Mouse (Mus musculus) B cell, adult 2 months (primary cell): Measurements from ENCODE around the gene Runx3.
A peak's percentile ranks its signal among the peaks of the same experiment; 100 is the strongest.

Experiments used
- DNase-seq, 2 experiments: peaks; one replicate each; pipeline ENCODE4 v3.0.0; 2022

Runx3 gene

DNA sequence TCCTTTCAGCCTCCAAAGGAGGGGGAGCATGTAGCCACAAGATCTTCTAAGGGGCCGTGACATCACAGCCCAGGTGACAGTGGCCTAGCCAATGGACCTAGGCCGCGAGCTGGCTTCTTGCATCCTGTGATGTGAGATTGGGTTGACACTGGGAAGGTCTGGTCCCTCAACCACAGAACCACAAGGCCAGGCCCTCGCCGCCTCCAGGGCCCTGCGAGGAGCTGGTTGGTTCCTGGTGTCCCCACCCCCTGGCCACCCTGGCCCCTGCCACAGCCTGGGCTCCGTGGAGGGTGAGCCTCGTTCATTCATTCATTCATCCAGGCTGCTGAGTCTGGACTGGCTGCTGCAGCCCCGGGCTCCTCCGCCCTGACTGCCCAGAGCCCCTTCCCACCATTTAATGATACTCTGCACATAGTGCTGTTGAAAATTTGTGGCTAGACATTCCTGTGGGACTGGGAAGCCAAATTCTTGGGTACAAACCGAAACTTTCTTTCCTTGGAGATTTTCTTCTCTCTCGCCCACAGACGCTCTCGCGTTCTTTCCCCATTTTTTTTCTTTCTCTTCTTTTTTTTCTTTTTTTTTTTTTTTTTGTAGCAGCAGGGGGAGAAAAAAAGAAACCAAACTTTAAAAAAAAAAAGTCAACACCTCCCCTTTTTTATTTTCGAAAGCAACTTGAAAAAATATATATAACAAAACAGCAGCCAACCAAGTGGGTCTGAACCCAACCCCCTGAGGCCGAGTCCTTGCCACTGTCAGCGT is at the start of gene Runx3:
Gene Runx3 (plus strand): TSS at position 311 of the 759 bp plus-strand sequence.
- peak; percentile 55 to 60 for DNase-seq

DNA sequence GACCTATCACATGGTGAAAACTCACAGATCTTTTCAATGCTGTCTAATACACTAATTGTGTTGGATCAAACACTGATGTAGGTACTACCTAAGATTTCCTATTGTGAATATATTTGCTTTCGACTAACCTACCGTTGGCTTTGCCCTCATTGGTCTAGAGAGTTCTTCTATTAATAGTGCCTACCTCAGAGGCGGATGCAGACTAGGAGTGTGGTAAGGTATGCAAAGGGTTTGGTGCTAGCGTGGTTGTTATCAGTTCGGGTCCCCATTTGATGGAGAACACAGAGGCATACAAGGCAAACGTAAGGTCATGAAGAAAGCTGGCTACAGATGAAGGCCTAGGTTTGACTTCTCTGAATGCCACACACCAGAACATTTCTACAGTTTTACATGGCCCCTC is 47.8 kb upstream of the Runx3 start:
- no peak for DNase-seq

DNA sequence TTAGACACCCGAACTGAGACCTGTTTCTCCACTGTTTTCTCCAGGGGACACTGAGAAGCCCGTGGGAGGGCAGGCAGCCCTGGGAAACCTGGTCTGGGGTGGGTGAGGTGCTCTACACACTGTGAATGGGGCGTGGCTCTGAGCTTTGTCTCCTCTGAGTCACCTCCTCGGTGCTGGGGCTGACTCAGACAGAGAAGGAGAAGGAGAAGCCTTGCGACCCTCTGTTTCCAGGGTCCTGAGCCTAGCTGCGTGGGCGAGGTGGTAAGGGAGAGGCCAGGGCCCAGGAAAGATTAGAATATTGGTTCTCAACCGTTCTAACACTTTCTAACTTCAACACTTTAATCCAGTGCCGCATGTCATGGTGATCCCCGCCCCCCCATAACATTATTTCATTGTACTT is 46.9 kb upstream of the Runx3 start:
- no peak for DNase-seq

DNA sequence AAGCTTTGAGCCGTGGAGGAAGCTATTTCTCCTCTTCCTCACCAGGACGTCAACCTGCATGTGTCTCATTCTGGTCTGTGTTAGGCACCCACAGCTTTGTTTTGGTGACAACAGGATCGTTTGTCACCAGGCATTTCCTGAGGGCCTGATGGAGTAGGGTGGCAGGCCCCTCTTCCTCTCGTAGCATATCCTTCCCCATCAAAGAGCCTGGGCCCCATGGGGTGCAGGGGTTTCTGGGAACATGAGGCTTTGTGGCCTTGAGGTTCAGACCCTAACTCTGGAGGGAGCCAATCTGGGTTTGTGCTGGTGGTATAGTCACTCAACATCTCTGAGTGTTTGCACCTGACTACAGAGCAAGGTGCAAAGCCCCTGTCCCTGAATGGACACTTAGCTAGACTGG is 45.8 kb upstream of the Runx3 start:
- DNase-seq: no peak

DNA sequence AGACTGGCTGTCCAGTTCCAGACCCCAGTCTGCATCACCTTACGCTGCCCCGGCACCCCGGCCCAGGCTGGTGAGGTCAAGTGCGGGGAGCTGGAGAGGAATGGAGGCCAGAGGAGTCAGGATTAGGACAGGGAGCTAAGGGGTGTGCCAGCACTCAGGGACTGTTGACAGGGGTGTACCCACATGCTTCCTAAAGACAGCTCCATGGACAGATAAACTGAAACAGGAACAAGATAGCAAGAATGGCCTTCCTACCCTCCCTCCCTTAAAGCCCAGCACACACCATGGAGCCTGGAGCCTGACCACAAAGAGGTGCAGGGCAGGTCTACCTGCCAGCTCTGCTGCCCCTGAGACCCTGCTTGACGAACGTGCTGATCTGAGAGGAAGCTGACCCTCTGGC is 45.1 kb upstream of the Runx3 start:
- DNase-seq: no peak

DNA sequence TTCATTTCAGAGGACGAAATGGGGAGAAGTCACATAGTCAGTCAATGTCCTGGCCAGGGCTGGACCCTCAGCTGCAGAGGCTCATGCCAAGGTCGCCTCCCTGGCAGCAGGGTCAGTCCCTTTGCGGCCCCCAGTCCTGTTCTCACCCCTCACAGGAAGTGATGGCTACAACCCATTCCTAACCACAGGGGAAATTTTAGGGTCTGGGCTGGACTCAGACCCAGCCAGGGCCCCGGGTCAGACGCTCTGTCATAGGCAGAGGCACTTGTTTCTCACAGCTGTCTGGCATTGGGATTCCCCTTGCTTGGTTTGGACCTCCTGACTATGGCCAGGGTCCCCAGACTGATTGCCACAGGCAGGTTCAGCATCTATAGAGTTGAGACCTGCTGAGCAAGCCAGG is 43.8 kb upstream of the Runx3 start:
- DNase-seq: no peak

DNA sequence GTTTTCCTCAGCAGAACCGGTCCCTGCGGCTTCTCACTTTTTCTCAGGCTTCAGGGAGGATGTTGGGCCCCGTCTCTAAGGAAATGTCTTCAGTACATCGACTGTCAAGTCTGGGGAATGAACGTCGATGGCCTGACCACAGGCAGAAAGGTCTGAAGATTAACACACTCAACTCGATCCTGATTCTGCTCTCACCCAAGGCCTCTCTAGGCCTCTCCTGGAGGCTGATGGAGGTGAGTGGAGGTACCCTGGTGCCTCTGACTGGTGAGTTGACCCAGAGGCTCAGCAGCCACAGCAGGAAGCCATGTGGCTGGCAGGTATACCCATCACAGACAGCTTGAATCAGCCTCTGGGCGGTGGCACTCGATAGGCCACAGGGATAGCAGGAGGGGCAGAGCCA is 43.3 kb upstream of the Runx3 start:
- DNase-seq: no peak

DNA sequence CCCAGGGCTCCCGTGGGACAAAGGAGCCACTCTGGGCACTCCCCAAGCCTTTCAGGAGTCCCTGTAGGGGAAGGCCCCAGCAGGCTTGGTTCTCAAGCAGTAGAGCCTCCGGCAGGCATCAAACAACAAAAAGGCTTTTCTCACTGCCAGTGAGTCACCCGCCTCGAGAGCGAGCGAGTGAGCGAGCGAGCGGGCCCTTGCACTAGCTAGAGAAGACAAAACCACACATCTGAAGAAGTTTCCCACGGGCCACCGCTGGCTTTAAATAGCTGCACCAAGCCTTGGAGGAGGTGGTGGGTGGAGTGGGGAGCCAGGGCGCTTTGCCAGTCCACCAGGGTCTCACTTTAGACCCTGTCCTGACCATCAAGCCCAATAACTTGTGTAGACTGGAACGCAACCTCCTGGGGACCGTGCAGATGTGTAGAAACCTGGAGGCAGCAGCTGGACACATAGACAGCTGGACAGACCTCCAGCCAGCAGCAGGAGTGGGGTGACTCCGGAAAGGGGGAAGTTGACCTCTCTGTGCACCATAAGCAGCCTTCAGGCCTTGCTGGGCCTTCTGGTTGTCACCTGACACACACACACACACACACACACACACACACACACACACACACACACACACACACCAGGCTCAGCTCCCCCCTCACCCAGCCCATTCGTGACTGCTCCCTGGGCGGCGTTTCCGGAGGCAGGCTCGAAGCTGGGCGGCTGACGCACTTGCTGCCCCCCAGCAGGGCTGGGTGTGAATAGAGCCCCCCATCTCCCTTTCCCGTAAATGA is 40.4 kb upstream of the Runx3 start:
- peak; percentile 39 to 44 for DNase-seq

DNA sequence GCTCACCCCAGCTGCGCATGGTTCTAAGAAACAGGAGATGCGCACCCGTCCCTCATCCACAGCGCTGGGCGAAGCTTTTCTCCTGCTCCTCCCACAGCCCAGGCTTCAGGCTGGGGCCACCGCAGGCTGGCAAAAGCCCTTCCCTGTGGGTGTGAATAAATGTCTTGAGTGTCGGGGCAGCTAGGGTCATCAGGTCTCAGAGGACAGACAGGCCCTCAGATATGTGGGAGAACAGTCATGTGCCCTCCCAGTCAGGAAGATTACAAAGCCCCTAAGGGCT is 39.9 kb upstream of the Runx3 start:
- DNase-seq: no peak

DNA sequence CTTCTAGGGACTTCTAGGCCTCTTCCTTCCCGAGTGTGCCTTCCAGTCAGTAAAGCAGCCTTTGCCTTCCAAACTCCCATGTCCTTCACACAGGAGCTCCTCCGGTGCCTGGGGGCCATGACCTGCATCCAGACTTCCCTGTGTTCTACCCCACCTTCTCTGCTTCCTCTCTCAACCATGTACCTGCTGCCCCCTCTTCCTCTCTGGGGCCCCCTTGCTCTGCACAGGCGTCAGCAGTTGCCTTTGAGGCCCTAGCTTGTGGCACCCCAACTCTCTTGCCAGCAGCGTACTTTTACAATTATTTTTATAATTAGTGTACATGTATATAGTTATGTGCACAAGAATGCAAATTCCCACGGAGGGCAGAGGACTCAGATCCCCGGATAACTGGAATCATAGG is 37.4 kb upstream of the Runx3 start:
- no peak for DNase-seq

DNA sequence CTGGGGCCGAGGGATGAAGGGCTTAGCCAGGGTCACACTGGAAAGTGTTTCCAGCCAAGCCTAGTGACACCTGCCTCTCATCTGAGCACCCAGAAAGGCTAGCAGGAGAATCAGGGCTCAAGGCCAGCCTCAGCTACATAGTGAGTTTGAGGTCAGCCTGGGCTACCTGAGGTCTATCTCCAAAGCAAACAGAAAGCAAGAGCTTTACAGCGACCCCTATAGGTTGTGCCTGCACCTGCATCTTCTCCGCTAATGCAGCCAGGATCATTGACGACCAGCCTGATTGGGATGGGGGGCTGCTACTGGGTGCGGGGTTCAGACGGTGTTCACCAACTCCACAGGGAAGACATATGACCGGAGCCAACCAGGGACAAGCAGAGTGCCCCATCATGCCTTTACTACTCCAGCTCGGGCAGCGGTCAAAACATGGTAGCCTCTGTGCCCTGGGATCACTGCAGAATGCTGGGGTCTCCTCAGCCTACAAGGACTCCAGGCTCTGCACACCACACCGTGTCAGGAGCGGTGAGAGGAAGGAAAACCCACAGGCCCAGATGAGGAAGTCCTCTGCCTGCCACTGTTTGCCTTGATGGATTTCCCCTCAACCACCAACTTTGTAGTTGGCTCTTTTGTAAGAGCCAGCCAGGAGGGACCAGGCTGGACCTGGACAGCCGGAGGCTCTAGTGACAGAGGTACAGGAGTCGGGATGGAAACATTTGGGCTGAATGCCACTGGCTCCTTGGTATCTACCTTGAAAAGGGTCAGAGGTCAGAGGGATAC is 35.2 kb upstream of the Runx3 start:
- peak; percentile 42 to 46 for DNase-seq

DNA sequence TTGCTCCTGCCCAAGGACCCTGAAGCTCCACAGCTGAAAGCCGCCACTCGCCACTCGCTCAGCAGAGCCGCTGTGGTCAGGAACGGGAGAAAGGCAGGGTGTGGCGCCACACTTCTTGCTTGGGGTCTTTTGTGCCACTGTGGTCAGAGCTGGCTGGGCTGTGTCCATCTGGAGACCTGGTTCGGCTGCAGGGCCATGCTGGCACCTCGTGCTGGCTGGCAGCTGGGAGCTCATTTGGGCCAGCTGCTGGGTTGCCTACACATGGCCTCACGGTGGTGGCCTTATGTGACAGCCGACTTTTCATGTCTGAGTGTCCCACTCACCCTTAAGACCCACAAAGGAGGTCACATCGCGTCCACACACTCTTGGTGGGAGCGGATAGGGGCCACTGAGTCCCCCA is 29.8 kb upstream of the Runx3 start:
- no peak for DNase-seq

DNA sequence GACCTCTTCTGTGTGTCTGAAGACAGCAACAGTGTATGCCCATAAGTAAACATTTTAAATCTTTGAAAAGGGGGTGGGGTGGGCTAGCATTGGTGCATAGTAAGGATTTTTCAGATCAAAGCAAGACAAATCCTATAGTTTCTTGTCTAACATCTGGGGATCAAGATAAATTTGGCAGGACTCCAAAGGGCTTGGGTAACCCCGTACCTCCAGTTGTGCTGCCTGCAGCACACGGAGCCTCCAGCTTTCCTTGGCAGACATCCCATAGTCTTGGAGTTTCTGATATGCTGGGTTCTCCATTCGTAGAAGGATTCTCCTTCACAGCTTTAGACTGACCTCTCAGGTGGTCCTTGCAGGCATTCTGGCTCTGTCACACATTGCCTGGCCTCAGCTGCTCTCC is 27.6 kb upstream of the Runx3 start:
- no peak for DNase-seq

DNA sequence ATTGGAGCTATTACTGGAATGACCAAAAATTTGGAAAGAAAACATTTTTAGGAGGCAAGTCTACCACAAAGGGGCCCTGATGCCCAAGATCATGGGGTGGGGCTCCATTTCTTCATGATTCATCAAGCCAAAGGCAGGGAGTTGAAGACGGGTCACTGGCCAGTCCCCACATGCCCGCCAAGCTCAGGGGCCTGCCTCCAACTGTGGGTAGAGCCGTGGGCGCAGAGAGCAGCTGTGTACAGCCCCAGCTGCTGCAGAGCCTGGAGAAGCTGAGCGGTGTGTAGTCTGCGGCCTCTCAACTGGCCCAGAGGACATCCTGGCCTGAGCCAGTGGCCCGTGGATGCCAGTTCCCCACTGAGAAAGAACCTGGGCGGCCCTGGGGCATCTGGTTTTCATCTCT is 24.8 kb upstream of the Runx3 start:
- DNase-seq: no peak

DNA sequence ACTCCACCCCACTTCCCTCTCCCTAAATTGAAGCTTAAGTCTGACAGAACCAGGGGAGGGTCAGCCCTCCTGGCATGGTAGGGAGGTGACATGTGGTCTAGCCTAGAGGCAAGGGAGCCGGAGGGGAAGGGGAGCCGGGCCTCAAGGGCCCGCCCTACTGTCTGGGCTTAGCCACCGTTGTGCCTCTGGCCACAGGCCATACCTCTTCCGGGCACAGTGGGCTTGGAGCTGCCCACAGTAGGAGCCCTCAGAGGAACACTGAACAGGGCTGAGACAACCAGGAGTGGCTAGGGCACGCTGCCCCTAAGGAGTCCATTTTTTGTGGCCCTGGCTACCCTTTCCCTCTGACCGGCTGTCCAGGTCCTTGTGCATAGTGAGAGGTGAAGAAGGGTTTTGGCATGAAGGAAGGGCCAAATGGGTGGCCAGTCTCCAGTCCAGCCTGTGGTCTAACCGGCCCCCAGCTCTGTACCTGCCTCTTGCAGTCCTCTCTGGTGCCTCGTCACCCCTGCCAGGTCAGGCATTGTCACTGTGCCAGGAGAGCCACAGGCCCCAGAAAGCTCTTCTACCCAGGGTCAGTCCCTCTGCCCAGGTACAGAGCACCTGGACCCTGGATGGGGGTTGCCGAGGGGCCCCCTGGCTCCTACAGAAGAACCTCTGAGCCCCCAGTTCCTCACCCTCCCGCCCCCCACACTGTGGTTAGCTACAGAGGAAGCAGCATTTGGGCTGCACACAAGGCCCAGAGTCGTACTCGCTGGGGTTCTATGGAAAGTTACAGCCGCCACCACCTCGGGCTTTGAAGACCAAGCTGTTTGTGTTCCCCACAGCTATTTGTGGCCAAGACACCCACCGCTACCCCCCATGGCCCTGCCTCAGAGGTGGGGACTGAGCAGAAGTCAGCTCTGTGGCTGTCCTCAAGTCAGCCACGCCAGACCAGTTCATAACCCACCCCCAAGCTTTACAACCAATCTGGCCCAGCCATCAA is 22.3 kb upstream of the Runx3 start:
- no peak for DNase-seq

DNA sequence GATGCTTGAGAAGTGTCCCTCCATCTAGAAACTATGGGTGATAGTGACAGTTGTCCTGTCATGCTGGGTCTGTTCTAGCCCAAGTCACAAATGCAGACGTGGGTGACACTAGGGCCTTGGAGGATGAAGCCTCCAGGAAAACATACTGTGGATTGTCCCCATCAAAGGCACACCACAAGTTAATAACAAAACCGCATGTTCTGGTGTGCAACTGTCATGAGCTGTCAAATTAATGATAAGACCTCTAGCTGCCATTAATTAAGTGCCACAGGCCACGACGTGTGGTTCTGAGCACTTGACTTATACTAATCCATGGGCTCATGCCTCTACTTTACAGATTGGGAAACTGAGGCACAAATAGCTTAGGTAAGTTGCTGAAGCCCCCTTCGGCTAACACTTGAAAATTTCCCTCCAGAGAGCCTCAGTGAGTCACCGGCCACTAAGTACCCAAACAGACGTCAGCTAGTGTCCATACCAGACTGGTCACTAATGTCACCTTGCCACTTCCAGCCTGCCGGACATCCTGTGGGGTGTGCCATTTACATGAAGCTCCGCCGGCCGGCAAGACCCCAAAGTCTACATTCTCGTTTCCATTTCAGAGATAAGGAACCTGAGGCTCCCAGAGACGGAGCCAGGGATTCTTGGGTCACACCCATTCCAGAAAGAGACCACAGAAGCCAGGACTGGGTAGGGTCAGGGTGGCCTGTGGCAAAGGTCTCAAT is 18.3 kb upstream of the Runx3 start:
- DNase-seq: no peak

DNA sequence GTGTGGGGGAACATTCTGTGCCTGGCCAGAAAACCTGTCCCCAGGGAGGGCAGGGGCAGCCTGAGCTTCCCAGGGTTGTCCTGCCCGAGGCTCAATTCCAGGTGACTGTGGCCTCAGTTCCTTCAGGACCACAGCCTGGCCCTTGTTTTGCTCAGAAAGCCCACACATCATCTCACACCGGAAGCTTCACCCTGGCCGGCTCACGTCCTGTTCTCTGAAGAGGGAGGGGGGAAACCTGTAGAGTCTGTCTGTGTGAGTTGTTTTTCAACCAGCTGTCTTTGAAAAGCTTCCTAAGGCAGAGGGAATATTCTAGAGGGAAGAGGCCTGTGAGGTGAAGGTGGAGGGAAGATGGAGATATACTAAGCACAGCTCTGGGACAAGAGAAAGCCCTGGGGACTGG is 17.7 kb upstream of the Runx3 start:
- peak; percentile 21 to 28 for DNase-seq

DNA sequence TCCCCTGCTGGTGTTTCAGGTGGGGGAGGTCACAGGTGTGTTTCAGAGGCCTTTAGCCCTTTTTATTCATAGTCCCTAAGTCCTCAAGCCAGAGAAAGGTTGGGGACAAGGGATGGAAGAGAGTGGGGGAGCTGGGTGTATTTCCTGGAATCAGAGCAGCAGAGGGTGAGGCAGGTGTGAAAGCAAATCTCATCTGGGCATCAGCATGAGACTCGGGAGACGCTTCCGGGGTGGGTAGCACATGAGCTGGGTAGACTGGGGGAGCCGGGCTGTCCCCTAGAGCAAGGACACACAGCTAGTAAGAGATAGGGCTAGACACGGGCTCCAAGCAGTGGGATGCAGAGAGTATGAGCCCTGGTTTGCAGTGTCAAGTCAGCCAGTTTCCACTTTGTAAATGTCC is 16.7 kb upstream of the Runx3 start:
- no peak for DNase-seq

DNA sequence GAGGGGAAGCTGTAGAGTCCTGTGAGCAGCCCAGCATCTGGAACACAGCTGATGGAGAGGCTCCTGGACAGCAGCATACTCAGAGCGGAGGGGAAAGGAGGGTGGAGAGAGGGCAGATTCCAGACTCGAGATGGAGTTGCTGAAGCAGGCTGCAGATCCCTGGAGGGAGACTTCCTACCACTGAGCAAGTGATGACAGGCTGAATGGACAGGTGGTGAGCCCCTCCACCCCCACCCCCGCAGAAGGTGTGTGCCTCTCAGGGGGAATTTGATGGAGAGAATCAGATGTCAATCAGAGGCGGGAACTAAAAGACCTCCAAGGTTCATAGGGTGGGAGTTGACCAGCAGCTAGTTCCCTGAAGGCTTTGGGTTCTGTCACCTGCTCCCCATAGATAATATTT is 13.5 kb upstream of the Runx3 start:
- no peak for DNase-seq

DNA sequence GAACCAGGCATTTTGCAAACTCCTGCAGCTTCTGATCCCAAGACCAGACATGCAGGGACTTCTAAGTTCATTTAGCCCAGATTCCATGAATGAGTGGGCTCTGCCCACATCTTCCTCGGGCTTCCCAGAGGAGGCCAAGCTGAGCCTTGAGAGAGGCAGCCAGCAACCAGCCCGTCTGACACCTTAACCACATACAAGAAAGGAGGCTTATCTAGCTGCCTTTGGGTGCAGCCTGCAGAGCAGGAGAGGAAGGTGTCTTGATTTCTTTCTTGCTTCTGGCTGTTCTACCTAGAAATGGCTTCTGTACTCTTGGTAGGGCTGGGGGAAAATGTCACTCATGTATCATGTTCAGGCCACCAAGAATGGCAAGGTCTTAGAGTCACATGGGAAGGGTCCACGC is 11.8 kb upstream of the Runx3 start:
- DNase-seq: no peak

DNA sequence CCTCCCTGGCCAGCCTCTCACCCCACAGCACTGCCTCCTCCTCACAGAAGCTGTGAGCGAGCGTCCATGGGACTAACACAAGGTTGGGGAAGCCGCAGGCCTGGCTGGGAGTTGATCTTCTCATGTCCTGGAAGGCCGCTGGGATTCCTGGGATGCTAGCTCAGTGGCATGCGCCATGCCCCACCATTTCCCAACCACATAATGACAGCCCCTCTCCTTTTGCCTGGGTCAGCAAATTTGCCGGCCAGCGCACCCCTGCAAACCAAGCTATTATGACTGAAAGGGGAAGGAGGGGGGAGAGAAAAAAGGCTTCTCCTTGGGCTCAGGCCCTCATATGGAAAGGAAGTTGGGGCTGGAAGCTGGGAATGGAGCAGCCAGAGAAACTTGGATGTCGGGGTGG is 6.8 kb upstream of the Runx3 start:
- DNase-seq: no peak

DNA sequence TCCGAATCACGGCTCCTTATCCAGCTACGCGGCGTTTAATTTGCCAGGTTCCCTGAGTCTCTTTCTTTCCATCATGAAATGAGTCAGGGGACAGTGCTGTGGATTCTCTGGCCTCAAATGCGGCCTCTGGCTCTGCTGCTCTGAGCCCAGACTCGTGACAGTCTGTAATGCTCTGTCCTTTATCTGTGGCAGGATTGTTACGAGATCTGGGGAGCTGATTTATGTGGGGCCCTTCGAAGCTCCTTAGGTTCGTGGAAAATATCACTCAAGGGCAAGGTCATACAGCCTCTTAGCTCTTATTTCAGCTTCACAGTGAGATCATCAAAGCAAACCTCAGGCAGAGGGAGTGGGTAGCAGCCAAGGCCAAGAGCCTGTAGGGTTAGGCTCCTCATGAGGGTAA is 6.2 kb upstream of the Runx3 start:
- no peak for DNase-seq
